7 mouse cellular contexts compared by ENCODE assay signal in genomic region chr8:46617690-46618620, GRCm38 (mm10). TPM values are rescaled to one million over a fixed set of nuclear protein-coding genes. Genes with fewer than 3 reads are reported as not detected.
A peak's percentile ranks its signal among the peaks of the same experiment; 100 is the strongest.
DNase-seq lines count a peak whose midpoint lies in the region; ATAC-seq and TF ChIP-seq lines count a peak whose summit lies in the region.

No protein-coding gene starts in this region.

- H3K4me3 ChIP-seq in neural tube, embryonic 11.5 days (ENCODE audit: low read depth, low read length): peak overlapping the region; percentile 85
- H3K4me3 ChIP-seq in hindbrain, embryonic 10.5 days: peak overlapping the region; percentile 93
- H3K4me3 ChIP-seq in liver, embryonic 14.5 days (ENCODE audit: insufficient read depth in 1 of 2, low read depth in 2 of 2, low read length in 2 of 2): peak overlapping the region; percentile 62 to 69
- peak overlapping the region; percentile 83 for H3K4me3 ChIP-seq in neural tube, embryonic 12.5 days

- H3K4me2 ChIP-seq in neural tube, embryonic 11.5 days (ENCODE audit: low read depth): peak overlapping the region; percentile 63
- peak overlapping the region; percentile 93 for H3K4me2 ChIP-seq in liver, embryonic 14.5 days (ENCODE audit: low read depth)
- H3K4me2 ChIP-seq in neural tube, embryonic 12.5 days (replicated peaks): peak overlapping the region; percentile 92

- H3K27me3 ChIP-seq in neural tube, embryonic 11.5 days (ENCODE audit: control insufficient read depth, insufficient read depth, low read length): no peaks in the 10 kb centered on the region
- no peaks in the 10 kb centered on the region for H3K27me3 ChIP-seq in hindbrain, embryonic 10.5 days (ENCODE audit: insufficient read depth, poor library complexity, severe bottlenecking)
- H3K27me3 ChIP-seq in liver, embryonic 14.5 days (ENCODE audit: control insufficient read depth, insufficient read depth, low read length): no peaks in the 10 kb centered on the region
- H3K27me3 ChIP-seq in neural tube, embryonic 12.5 days (replicated peaks): no peaks in the 10 kb centered on the region

- H3K36me3 ChIP-seq in neural tube, embryonic 11.5 days (ENCODE audit: control insufficient read depth, insufficient read depth, low read length): no peaks in the 10 kb centered on the region
- peaks cover 4% of the 10 kb centered on the region; the same call in 1 of the 2 replicates for H3K36me3 ChIP-seq in hindbrain, embryonic 10.5 days
- no peaks in the 10 kb centered on the region for H3K36me3 ChIP-seq in liver, embryonic 14.5 days (replicated peaks; ENCODE audit: control insufficient read depth, insufficient read depth, low read depth)
- H3K36me3 ChIP-seq in neural tube, embryonic 12.5 days: no peaks in the 10 kb centered on the region

- no peaks in the 10 kb centered on the region for H3K9me3 ChIP-seq in neural tube, embryonic 11.5 days (ENCODE audit: control insufficient read depth, low read length)
- H3K9me3 ChIP-seq in hindbrain, embryonic 10.5 days: no peaks in the 10 kb centered on the region
- H3K9me3 ChIP-seq in liver, embryonic 14.5 days (ENCODE audit: control insufficient read depth, low read length): no peaks in the 10 kb centered on the region
- no peaks in the 10 kb centered on the region for H3K9me3 ChIP-seq in neural tube, embryonic 12.5 days

- no peak for TF ChIP-seq CTCF in liver, embryonic 14.5 days (IDR thresholded peaks at IDR 0.05; ENCODE audit: low read depth)

- peaks cover 9% of the 10 kb centered on the region for H3K4me1 ChIP-seq in neural tube, embryonic 11.5 days (ENCODE audit: control insufficient read depth, insufficient read depth, low read length)
- peaks cover 38% of the 10 kb centered on the region for H3K4me1 ChIP-seq in hindbrain, embryonic 10.5 days (replicated peaks)
- peaks cover 20 to 24% of the 10 kb centered on the region in 2 experiments for H3K4me1 ChIP-seq in liver, embryonic 14.5 days (replicated peaks; ENCODE audit: control insufficient read depth in 2 of 2, insufficient read depth in 2 of 2, low read length in 1 of 2)
- peaks cover 7% of the 10 kb centered on the region for H3K4me1 ChIP-seq in neural tube, embryonic 12.5 days

- ATAC-seq in neural tube, embryonic 11.5 days (ENCODE audit: insufficient read depth, low FRiP score, low TSS enrichment): peak; percentile 56; the same call in 1 of the 2 replicates
- peak; percentile 60 for ATAC-seq in liver, embryonic 14.5 days (ENCODE audit: insufficient read depth)
- peak; percentile 67 for ATAC-seq in neural tube, embryonic 12.5 days (ENCODE audit: low FRiP score, low read depth)

- DNase-seq in neural tube, embryonic 11.5 days (ENCODE audit: low spot score): peak; percentile 27
- no peak for DNase-seq in neural tube, embryonic 10.5 days (ENCODE audit: extremely low spot score, low spot score)
- peak; percentile 19 for DNase-seq in c-Kit-negative CD71-positive TER-119-positive erythroid progenitor cells, embryonic 14.5 days (ENCODE audit: low read depth, low spot score)
- peak; percentile 28 for DNase-seq in hindbrain, embryonic 10.5 days (ENCODE audit: low spot score)
- no peak for DNase-seq in liver, embryonic 14.5 days (ENCODE audit: low read depth in 3 of 3, low spot score in 3 of 3)
- no peak for DNase-seq in urinary bladder, postnatal 4 days (ENCODE audit: low spot score in 2 of 2)

- peak overlapping the region; percentile 83 for H3K27ac ChIP-seq in neural tube, embryonic 11.5 days (ENCODE audit: low read depth, low read length)
- peak overlapping the region; percentile 96 for H3K27ac ChIP-seq in hindbrain, embryonic 10.5 days
- peak overlapping the region; percentile 51 for H3K27ac ChIP-seq in liver, embryonic 14.5 days
- peak overlapping the region; percentile 85 for H3K27ac ChIP-seq in neural tube, embryonic 12.5 days

- WGBS in neural tube, embryonic 11.5 days: under 1% methylated on average over 37 of the region's 38 CpGs
- WGBS in hindbrain, embryonic 10.5 days: under 1% methylated on average over 38 of the region's 38 CpGs
- WGBS in liver, embryonic 14.5 days (ENCODE audit: insufficient replicate concordance): under 1% methylated on average over 38 of the region's 38 CpGs
- under 1% methylated on average over 38 of the region's 38 CpGs for WGBS in neural tube, embryonic 12.5 days

- TF ChIP-seq EP300 in liver, embryonic 14.5 days (IDR thresholded peaks at IDR 0.05; ENCODE audit: low read depth): no peak

- peak overlapping the region; percentile 92 for H3K9ac ChIP-seq in neural tube, embryonic 11.5 days (ENCODE audit: low read length)
- H3K9ac ChIP-seq in liver, embryonic 14.5 days (replicated peaks): peak overlapping the region; percentile 62
- peak overlapping the region; percentile 94 for H3K9ac ChIP-seq in neural tube, embryonic 12.5 days

RNA-seq across cellular contexts. Expression of gene Casp3, which starts 0.9 kb away (rescaled TPM):
- polyA plus RNA-seq in neural tube, embryonic 11.5 days (2014; fragmentation: Nextera tagmentation; extraction: Ambion mirVana): 155 and 166 TPM in 2 replicates
- polyA plus RNA-seq in hindbrain, embryonic 10.5 days (2016; fragmentation: Nextera tagmentation; extraction: Ambion mirVana): 130 and 144 TPM in 2 replicates
- polyA plus RNA-seq in liver, embryonic 14.5 days (2012; rRNA removed): 21.0 and 33.2 TPM in 2 replicates
- polyA plus RNA-seq in liver, embryonic 14.5 days (2014; fragmentation: Nextera tagmentation; extraction: Ambion mirVana): 50.4 and 60.3 TPM in 2 replicates
- polyA plus RNA-seq in neural tube, embryonic 12.5 days (2016; fragmentation: Nextera tagmentation; extraction: Ambion mirVana): 190 and 208 TPM in 2 replicates

RNA-seq across cellular contexts. Expression of gene Primpol, which starts 0.9 kb away (rescaled TPM):
- polyA plus RNA-seq in neural tube, embryonic 11.5 days (2014; fragmentation: Nextera tagmentation; extraction: Ambion mirVana): 11.2 and 12.9 TPM in 2 replicates
- polyA plus RNA-seq in hindbrain, embryonic 10.5 days (2016; fragmentation: Nextera tagmentation; extraction: Ambion mirVana): 8.2 and 8.4 TPM in 2 replicates
- polyA plus RNA-seq in liver, embryonic 14.5 days (2012; rRNA removed): 3.3 and 4.0 TPM in 2 replicates
- 9.0 and 9.5 TPM in 2 replicates for polyA plus RNA-seq in liver, embryonic 14.5 days (2014; fragmentation: Nextera tagmentation; extraction: Ambion mirVana)
- 9.4 and 10.5 TPM in 2 replicates for polyA plus RNA-seq in neural tube, embryonic 12.5 days (2016; fragmentation: Nextera tagmentation; extraction: Ambion mirVana)

Comparison
In these comparisons a context has a peak if more than half of its experiments do, and no peak if none do; other contexts are left out.
1. DNase-seq: peak in neural tube, embryonic 11.5 days (single experiment), c-Kit-negative CD71-positive TER-119-positive erythroid progenitor cells, embryonic 14.5 days (single experiment) and hindbrain, embryonic 10.5 days (single experiment); none in neural tube, embryonic 10.5 days (single experiment), liver, embryonic 14.5 days (0 of 3) and urinary bladder, postnatal 4 days (0 of 2).
2. Peak in every context shown above with its lines, with median percentiles within 50 percentile points of each other: ATAC-seq, H3K27ac ChIP-seq, H3K4me2 ChIP-seq, H3K4me3 ChIP-seq and H3K9ac ChIP-seq.